26 mouse cellular contexts compared by ENCODE assay signal in the genomic region with DNA sequence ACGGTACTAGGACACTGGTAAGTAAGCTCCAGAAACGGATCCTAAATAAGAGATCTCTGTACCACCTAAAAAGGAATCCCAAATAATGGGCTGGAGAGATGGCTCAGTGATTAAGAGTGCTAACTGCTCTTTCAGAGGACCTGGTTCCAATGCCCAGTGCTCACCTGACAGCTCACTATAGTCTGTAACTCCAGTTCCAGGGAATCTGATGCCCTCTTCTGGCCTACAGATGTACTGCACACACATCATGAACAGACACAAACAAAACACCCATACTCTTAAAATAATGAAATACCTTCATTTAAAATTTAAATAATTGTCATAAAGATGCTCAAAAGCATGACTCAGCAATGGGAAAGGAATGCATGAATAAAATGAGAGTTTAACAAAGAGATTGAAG. TPM values are rescaled to one million over a fixed set of nuclear protein-coding genes. Genes with fewer than 3 reads are reported as not detected.
DNase-seq lines count a peak whose midpoint lies in the region; TF ChIP-seq lines count a peak whose summit lies in the region.
"Had no signal": no experiment of that assay in that cellular context is flagged by ENCODE, and none has a peak within 500 bp of the region (broad histone marks: within the 10 kb centered on the region; RNA-seq: fewer than 3 reads in every experiment).

No protein-coding gene starts in this region.

- H3K4me1 ChIP-seq in E14TG2a.4 (replicated peaks; ENCODE audit: low read depth, low read length) = peaks cover 5% of the 10 kb centered on the region
- H3K4me1 ChIP-seq: embryonic facial prominence, embryonic 13.5 days; forebrain, embryonic 13.5 days; heart, embryonic 12.5 days had no signal

- no peak for DNase-seq in layer of hippocampus, adult 2 months (ENCODE audit: low spot score in 2 of 2)
- no peak for DNase-seq in layer of hippocampus, adult 18-20 months (ENCODE audit: low spot score in 2 of 2)
- DNase-seq in ES-CJ7 (ENCODE audit: low read depth, low spot score) = peak; percentile 49
- DNase-seq in brain, embryonic 14.5 days (ENCODE audit: low read depth) = no peak
- DNase-seq in heart, postnatal 4 days = no peak
- no peak for DNase-seq in adrenal gland, postnatal 4 days (ENCODE audit: low spot score in 2 of 2)
- DNase-seq: adrenal gland, adult 8-10 months; adrenal gland, postnatal 36 days; cerebellum, adult 11-12 months; cerebellum, adult 9-10 months; cerebellum, postnatal 36 days; gastrocnemius, adult 2 months; gastrocnemius, postnatal 25 days had no signal

- H3K27me3 ChIP-seq in E14TG2a.4 (ENCODE audit: insufficient read depth, low read length) = peaks cover 19% of the 10 kb centered on the region
- H3K27me3 ChIP-seq: heart, embryonic 12.5 days had no signal

- TF ChIP-seq CTCF in layer of hippocampus, adult 2 months (conservative IDR thresholded peaks at IDR 0.05) = peak; percentile 40
- TF ChIP-seq CTCF in E14TG2a.4 (conservative IDR thresholded peaks at IDR 0.05; ENCODE audit: low read length) = peak; percentile 50
- TF ChIP-seq CTCF in brain, embryonic 14.5 days (IDR thresholded peaks at IDR 0.05; ENCODE audit: borderline replicate concordance, extremely low read depth, insufficient read depth, insufficient read length) = peak; percentile 12; the same call in 1 of the 2 replicates

- TF ChIP-seq POLR2A in brain, embryonic 14.5 days (IDR thresholded peaks at IDR 0.05; ENCODE audit: borderline replicate concordance, extremely low read depth, insufficient read depth, insufficient read length, poor library complexity, severe bottlenecking) = no peak

- no peaks in the 10 kb centered on the region for H3K36me3 ChIP-seq in E14TG2a.4 (ENCODE audit: insufficient read depth, low read length)
- H3K36me3 ChIP-seq: embryonic facial prominence, embryonic 13.5 days; heart, embryonic 12.5 days had no signal

- no peak overlapping the region for H3K27ac ChIP-seq in layer of hippocampus, adult 2 months
- H3K27ac ChIP-seq: embryonic facial prominence, embryonic 13.5 days; forebrain, embryonic 13.5 days; gastrocnemius, adult 2 months had no signal

- H3K4me3 ChIP-seq in layer of hippocampus, adult 2 months = no peak overlapping the region
- no peak overlapping the region for H3K4me3 ChIP-seq in E14TG2a.4 (replicated peaks; ENCODE audit: low read length)
- H3K4me3 ChIP-seq: embryonic facial prominence, embryonic 13.5 days; forebrain, embryonic 13.5 days; gastrocnemius, adult 2 months; heart, embryonic 12.5 days had no signal

- H3K9me3 ChIP-seq in E14TG2a.4 (ENCODE audit: low read length) = peaks cover 17% of the 10 kb centered on the region

RNA-seq across cellular contexts. Expression of gene Olfr718-ps1, which starts 2.2 kb away (rescaled TPM):
- under 1 TPM; 0.07 to 0.26 TPM for total RNA-seq in layer of hippocampus, adult 2 months (2021)
- total RNA-seq in layer of hippocampus, adult 18-20 months (2021) = under 1 TPM in 1 of 2 experiments, not detected in 1; 0.12 TPM
- not detected in 2 replicates for polyA plus RNA-seq in brain, embryonic 14.5 days (2012; rRNA removed)
- not detected for total RNA-seq in heart, postnatal 4 days (2021)
- total RNA-seq in adrenal gland, postnatal 4 days (2021) = under 1 TPM; 0.11 to 0.17 TPM
- total RNA-seq: CH12.LX; gastrocnemius, adult 2 months; granulocyte monocyte progenitor cell, adult 5-6 weeks; heart, adult 8-10 months; heart, postnatal 25 days had no signal
- polyA plus RNA-seq: forebrain, embryonic 13.5 days; heart, embryonic 12.5 days; heart, embryonic 16.5 days; hindbrain, embryonic 11.5 days; hindbrain, embryonic 16.5 days had no signal

RNA-seq across cellular contexts. Expression of gene Rbak, which starts 31.0 kb away (rescaled TPM):
- 10 to 100 TPM; 15.2 to 17.4 TPM for total RNA-seq in layer of hippocampus, adult 2 months (2021)
- total RNA-seq in layer of hippocampus, adult 18-20 months (2021) = 10 to 100 TPM; 14.3 to 15.1 TPM
- 15.2 and 17.3 TPM in 2 replicates for polyA plus RNA-seq in brain, embryonic 14.5 days (2012; rRNA removed)
- total RNA-seq in heart, postnatal 4 days (2021) = 1 to 10 TPM; 8.3 to 9.4 TPM
- 10 to 100 TPM; 24.0 to 27.5 TPM for total RNA-seq in adrenal gland, postnatal 4 days (2021)

RNA-seq across cellular contexts. Expression of gene Spdye4b, which starts 31.3 kb away (rescaled TPM):
- not detected for total RNA-seq in layer of hippocampus, adult 2 months (2021)
- total RNA-seq in layer of hippocampus, adult 18-20 months (2021) = not detected
- not detected in 2 replicates for polyA plus RNA-seq in brain, embryonic 14.5 days (2012; rRNA removed)
- not detected for total RNA-seq in heart, postnatal 4 days (2021)
- not detected for total RNA-seq in adrenal gland, postnatal 4 days (2021)
- total RNA-seq: adrenal gland, adult 8-10 months; adrenal gland, postnatal 36 days; CH12.LX; gastrocnemius, adult 2 months; gastrocnemius, postnatal 25 days; granulocyte monocyte progenitor cell, adult 5-6 weeks; heart, adult 8-10 months; heart, postnatal 25 days had no signal
- polyA plus RNA-seq: embryonic facial prominence, embryonic 13.5 days; forebrain, embryonic 13.5 days; heart, embryonic 12.5 days; heart, embryonic 16.5 days; hindbrain, embryonic 11.5 days; hindbrain, embryonic 16.5 days; inflammation-experienced regulatory T-cells, adult 6 months; Patski had no signal

RNA-seq across cellular contexts. Expression of gene Rnf216, which starts 36.7 kb away (rescaled TPM):
- 10 to 100 TPM; 47.8 to 52.5 TPM for total RNA-seq in layer of hippocampus, adult 2 months (2021)
- total RNA-seq in layer of hippocampus, adult 18-20 months (2021) = 10 to 100 TPM; 48.2 to 49.3 TPM
- polyA plus RNA-seq in brain, embryonic 14.5 days (2012; rRNA removed) = 32.9 and 33.2 TPM in 2 replicates
- total RNA-seq in heart, postnatal 4 days (2021) = 10 to 100 TPM; 28.9 to 32.2 TPM
- 10 to 100 TPM; 59.9 to 60.5 TPM for total RNA-seq in adrenal gland, postnatal 4 days (2021)
